Mouse (Mus musculus): ENCODE measurements around the gene Casp2.

Gene Casp2

DNA sequence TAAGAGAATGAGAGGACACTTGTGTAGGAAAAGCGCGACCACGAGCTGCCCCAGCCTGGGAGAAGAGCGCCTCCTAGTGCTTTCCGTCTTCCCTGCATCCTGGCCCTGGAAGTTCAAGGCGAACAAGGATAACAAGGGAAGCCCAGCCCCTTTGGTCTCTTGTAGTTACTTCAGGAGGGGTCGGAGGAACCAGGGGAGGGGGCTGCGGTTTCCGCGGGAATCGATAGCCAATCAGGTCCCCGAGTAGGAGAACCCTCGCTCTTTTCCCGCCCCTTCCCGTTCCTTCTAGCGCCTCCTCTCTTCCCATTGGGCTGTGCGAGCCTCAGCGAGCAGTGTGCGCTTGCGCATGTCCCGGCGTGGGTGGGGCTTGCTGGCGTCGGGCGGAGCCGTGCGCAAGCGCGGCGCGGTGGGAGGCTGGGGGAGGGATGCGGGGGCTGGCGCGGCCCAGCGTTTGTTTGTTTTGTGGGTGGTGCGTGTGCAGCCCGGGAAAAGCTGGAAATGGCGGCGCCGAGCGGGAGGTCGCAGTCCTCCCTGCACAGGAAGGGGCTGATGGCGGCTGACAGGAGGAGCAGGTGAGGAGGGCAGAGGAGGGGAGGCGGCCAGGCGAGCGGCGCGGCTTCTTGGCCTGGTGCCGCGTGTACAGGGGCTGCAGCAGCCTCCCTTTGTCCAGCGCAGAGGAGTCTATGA is at the start of gene Casp2:
Gene Casp2, plus strand, starts transcription at position 360 of the 687 bp plus-strand sequence.
- peak; percentile 99 for DNase-seq (ENCODE audit: low spot score)

- no peak for DNase-seq (ENCODE audit: low spot score)
Observed at GRCm38 (mm10) chr6:42215028-42215427, 49.8 kb upstream of the Casp2 start, which contains the start of gene Tas2r144. Gene Tas2r144, plus strand, starts transcription at chr6:42215328.

GRCm38 (mm10) chr6:42222286-42222685 is 42.5 kb upstream of the Casp2 start:
- DNase-seq (ENCODE audit: low spot score) = no peak

- DNase-seq (ENCODE audit: low spot score) = no peak
Observed at GRCm38 (mm10) chr6:42225046-42225445, 39.7 kb upstream of the Casp2 start.

GRCm38 (mm10) chr6:42227240-42228101 is 37.3 kb upstream of the Casp2 start:
- peak; percentile 60 for DNase-seq (ENCODE audit: low spot score)

- DNase-seq (ENCODE audit: low spot score) = no peak
Observed at GRCm38 (mm10) chr6:42229610-42230009, 35.2 kb upstream of the Casp2 start.

DNA sequence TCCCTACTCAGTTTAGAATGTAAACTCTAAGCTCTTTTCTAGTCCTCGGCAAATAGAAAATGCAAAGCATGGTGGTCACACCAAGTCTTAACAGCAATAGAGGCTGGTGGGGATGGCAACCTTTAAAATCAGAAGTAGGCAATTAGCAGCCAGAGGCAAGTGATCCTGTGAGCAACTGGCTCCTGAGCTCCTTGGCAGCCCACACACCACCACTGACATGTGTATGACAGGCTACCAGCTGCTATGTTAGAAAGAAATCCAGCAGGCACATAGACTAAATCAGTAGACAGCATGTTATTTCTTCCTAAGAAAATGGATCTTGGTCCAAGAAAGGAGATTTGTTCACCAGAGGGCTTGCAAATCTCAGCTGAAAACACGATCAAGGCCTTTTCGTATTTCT is 33.6 kb upstream of the Casp2 start:
- no peak for DNase-seq (ENCODE audit: low spot score)

GRCm38 (mm10) chr6:42237276-42237805 is 27.4 kb upstream of the Casp2 start:
- no peak for DNase-seq (ENCODE audit: low spot score)

- DNase-seq (ENCODE audit: low spot score) = no peak
Observed at GRCm38 (mm10) chr6:42241311-42242045, 23.3 kb upstream of the Casp2 start.

- DNase-seq (ENCODE audit: low spot score) = peak; percentile 69
Observed at GRCm38 (mm10) chr6:42245711-42246353, 19.0 kb upstream of the Casp2 start, which contains the start of gene Gstk1. Gene Gstk1, plus strand, starts transcription at chr6:42245935.

DNA sequence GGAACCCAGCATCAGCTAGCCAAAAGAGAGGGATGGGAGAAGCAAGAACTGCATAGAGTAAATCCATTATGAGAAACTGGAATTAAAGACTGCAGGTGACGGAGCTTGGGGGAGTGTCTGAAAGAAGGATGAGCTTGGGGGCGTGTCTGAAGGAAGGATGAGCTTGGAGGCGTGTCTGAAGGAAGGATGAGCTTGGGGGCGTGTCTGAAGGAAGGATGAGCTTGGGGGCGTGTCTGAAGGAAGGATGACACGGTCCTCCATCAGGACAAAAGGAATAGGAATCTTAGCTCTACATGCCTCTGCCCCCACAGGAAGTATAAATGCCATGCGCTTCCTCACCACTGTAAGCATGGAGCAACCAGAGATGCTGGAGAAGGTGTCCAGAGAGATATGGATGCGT is 17.6 kb upstream of the Casp2 start:
- DNase-seq (ENCODE audit: low spot score) = no peak

- DNase-seq (ENCODE audit: low spot score) = no peak
Observed at GRCm38 (mm10) chr6:42247981-42248380, 16.8 kb upstream of the Casp2 start.

DNA sequence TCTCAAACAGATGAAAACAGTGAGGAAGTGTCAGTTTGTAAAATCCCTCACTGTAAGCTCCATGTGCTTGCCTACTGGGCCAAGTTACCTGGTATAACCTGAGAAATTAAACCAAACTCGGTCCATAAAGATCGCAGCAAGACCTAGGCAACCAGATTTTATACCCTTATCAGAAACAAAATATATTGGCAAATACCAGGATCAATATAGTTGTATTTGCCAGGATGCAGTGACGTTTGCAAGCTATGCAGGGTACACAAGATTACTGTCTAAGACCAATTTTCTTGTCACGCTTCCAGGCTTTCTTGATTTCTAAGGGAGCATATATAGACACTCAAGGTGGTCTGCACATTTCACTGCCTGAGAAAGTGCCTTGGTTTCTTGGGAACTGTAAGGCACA is 13.0 kb upstream of the Casp2 start:
- DNase-seq (ENCODE audit: low spot score) = no peak

DNA sequence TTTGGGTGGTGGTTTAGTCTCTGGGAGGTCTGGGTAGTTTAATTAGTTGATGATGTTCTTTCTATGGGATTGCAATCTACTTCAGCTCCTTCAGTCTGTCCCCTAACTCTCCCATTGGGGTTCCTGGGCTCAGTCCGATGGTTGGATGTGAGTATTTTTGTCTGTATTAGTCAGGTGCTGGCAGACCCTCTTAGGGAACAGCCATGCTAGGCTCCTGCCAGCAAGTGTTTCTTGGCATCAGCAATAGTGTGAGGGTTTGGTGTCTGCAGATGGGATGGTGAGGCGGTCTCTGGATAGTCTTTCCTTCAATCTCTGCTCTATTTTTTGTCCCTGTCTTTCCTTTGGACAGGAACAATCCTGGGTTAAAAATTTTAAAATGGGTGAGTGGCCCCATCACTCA is 11.7 kb upstream of the Casp2 start:
- no peak for DNase-seq (ENCODE audit: low spot score)

DNA sequence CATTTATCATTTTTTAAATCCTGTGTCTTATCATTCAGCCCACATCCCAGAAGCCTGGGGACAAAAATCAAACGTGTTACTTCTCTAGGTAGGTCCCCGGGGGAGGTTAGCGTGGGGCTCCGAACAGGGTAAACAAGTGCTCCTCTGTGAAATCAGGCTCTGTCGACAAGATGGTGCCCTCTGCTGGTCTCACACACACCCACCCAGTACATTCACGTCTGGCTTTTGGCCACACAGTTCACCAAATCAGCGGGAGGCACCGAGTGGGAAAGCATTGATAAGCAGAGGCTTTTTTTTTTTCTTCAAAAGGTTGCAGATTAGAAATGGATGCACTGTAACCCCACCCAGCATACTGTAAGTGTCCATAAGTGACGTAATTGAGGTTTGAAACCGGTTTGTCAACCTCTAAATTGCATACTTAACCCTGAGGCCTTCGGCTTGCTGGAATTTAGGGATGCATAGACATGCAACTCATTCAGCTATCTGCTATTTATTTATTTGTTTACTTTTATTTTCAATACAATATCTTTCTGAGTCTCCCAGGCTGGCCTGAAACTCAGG is 7.4 kb upstream of the Casp2 start:
- peak; percentile 39 for DNase-seq (ENCODE audit: low spot score)

DNA sequence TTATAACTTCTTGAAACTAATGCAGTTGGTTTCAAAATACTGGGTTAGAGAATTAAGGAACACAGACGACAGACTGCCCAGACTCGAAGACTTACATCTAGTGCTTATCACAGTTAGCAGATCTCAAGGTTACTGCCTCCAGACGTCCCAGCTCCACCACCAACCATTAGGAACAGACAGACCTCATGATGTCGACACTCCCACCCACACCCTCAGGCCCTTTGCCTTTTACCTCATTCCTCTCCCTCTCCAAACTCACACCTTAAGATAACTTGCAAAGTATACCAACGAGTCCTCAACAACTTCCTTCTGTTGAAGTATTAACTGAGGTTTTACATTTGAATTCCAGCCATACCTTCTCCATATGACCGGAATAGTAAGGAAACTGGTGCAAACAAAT is 4.4 kb upstream of the Casp2 start:
- no peak for DNase-seq (ENCODE audit: low spot score)

- DNase-seq (ENCODE audit: low spot score) = no peak
Observed at GRCm38 (mm10) chr6:42261524-42262170, 3.1 kb upstream of the Casp2 start, which contains the start of gene Tmem139. Gene Tmem139, plus strand, starts transcription at chr6:42261970.

DNA sequence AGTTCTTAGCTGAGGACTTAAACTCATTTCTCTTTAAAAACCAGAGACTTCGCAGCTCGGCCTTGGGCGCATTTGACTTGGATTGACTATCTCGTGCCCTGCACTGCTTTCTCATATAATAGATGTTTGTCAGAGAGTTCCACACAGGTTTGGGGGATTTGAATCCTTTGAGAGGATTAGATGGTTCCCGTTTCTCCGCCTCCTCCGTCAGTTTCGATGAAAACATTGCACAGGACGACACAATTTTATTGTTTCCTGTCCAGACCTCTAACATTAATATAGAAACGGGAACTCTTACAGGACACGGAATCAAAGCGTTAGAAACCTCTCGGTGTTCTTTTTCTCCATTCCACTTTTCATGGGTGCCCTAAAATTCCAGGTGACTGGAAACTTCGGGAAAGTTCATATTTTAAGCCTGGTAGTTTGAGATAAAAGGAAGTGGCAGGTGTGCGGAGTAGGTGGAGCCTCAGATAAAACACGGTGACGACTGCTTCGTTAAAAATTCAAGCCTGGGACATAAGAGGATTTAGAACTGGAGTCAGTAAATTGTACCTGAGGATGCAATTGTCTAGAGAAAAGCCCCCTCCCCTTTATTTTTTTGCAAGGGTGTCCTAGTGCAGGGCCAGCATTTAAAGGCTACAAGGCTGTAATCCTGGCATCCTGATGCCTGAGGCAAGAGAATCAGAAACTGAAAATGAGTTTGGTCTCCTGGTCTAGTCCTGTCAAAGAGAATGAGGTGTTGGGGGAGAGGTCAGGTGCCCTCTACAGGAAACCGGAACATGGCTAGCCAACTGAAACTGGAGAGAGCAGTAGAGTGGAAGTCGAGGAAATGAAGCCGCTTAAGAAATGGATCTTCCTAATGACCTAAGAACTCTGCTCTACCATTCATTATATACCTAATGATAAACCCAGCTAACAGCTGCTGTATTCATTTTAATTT is 876 bp downstream of the Casp2 start:
- no peak for DNase-seq (ENCODE audit: low spot score)

DNA sequence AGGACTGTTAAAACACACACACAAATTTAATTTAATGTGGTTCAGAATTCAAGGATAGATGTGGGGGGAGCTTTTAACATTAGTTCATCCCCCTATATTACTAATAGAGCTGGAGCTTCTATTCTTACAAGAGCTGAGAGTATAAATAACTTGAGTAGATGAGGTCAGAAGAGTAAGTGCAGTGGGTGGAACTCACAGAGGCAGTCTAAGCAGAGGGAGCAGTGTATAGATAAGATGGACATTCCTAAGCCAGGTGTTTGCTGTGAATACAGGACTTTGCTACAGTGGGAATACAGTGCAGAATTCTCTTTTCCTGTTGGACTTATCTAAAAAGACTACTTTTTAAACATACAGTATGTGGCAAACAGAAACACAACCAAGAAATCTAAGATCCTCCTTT is 6.0 kb downstream of the Casp2 start:
- DNase-seq (ENCODE audit: low spot score) = no peak

DNA sequence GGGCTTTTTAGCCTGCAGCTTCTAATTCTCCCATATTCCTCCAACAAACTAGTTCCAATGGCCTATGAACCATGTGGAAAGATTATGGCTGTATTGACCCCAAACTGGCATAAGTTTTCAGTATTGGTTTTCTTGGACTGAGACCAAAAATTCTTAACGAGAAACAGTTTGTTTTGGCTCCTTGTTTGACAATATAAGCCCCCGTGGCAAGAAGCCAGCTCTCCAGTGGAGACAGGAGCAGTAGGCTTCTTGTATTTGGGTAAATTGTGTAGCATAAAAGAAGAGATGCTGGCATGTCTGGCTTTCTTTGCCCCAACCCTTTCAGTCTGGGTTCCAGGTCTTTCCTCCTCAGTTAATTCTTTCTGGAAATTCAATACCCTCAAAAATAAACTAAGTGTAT is 11.4 kb downstream of the Casp2 start:
- no peak for DNase-seq (ENCODE audit: low spot score)
